Mouse (Mus musculus): ENCODE results near the gene Pus7l.

DNA sequence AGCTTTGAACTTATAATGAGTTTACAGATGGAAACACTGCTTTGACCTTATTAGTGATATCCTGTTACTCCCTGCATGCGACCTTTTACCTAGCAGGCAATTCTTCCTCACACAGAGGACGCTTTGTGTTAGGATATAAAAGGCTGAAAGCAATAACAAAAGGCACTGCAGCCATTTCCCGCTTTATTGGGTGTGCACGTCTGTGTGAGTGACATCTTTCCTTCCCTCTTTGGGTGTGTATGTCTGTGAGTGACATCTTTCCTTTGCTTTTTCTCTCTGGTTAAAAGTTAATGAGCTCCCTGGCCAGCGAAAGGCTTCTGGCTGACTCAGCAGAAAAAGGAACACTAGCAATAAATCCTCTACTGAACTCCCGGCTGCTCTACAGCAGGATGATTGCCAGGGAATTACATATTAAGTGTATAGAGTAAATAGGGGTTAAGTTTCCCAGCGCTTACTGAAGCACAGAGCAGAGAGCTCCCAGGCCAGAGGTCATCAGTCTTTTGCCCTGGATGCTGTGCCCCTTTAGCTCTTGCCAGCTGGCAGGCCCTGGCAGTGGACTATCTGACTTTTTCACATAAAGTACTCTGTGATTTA lies 38.8 kb upstream of the Pus7l start:
- TF ChIP-seq POLR2A (IDR thresholded peaks at IDR 0.05; ENCODE audit: borderline replicate concordance, extremely low read depth, insufficient read depth, insufficient read length, poor library complexity, severe bottlenecking) (no peak), CTCF (IDR thresholded peaks at IDR 0.05; ENCODE audit: borderline replicate concordance, extremely low read depth, insufficient read depth, insufficient read length) (no peak)
